Mouse (Mus musculus) spleen, adult 2 months (tissue): ENCODE data around the gene Nae1.

Source experiments
- CTCF ChIP-seq: fragments of 200-500 bp; IDR thresholded peaks from 2 replicates; pipeline ENCODE4 v1.5.1; 2011; ENCODE audit warnings: mild to moderate bottlenecking, inconsistent platforms; ENCODE audit not compliant: insufficient read depth, insufficient read length, insufficient replicate concordance; ENCODE audit errors: extremely low read depth
- POLR2A ChIP-seq: fragments of 200-500 bp; IDR thresholded peaks from 2 replicates; pipeline ENCODE4 v1.6.1; 2011; ENCODE audit warnings: low read depth, low read length, inconsistent platforms

GRCm38 (mm10) chr8:104534779-104535141 is 323 bp upstream of the Nae1 start:
- TF ChIP-seq CTCF = no peak
- no peak for TF ChIP-seq POLR2A
